Mouse (Mus musculus): ENCODE data around the gene Adam17. TPM values are rescaled to one million over a fixed set of nuclear protein-coding genes. Genes with fewer than 3 reads are reported as not detected.

The Adam17 gene
- total RNA-seq (2014; fragmentation: Nextera tagmentation) (41.1 and 43.1 TPM in 2 replicates), total RNA-seq (2017) (47.5 and 52.2 TPM in 2 replicates)

DNA sequence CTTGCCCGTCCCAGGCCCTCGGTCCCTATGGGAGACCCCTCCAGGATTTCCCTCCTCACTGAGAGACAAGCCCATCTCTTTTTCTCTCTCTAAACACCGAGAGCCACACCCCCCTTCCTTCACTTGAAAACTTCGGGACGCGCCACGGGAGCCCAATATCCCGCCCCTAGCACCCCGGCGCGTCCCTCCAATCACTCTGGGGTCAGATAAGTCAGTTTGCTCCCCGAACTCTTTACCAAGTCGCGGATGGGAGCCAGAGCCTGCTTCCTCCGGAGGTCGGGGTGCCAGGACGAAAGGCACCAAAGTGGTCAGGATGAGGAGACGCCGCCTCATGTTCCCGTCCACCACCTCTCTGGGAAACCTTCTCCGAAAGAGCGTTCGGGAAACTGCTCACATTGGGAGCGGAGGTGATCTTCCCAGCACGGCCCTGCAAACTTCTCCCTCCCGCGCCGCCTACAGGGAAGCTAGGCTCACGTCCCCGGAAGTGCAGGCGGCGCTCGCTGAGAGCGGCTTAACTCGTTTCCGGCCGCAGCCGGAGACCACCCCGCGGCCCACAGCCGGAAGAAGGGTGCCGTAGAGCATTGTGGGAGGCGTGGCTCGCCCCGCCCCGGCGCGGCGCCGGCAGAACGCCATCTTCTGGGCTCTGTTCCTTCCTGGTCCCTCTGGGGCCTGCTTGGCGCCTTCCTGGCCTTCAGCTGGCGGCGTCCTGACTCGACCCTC lies at the start of gene Adam17:
Adam17 (minus strand) TSS at position 533 of the 720 bp plus-strand sequence.
- ATAC-seq (replicated peaks; ENCODE audit: low FRiP score, low TSS enrichment, poor library complexity, severe bottlenecking), result peak; percentile 90

DNA sequence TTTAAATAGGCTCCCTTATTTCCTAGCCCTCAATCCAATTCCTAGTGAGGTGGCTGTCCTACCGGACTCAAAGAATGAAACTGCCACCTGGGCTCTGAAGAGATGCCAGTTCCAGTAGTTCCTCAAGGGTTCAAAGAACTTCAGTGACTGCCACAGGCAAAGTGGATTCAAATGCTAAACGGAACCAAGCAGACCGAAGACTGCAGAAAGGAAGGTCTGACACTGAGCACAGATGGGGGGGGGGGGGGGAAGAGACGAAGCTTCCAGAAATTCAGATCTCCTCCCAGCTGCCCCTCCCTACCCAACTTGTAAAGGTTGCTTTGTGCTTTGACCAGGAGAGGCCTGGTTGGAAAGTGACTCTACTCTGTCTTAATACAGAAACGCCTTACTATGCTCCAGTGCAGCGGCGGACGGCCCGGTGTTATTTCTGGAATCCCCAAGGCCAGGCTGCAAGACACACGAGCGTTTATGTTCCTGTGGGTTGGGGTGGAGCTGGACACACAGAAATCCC lies 45.2 kb upstream of the Adam17 start:
- no peak for ATAC-seq (replicated peaks; ENCODE audit: low FRiP score, low TSS enrichment, poor library complexity, severe bottlenecking)

DNA sequence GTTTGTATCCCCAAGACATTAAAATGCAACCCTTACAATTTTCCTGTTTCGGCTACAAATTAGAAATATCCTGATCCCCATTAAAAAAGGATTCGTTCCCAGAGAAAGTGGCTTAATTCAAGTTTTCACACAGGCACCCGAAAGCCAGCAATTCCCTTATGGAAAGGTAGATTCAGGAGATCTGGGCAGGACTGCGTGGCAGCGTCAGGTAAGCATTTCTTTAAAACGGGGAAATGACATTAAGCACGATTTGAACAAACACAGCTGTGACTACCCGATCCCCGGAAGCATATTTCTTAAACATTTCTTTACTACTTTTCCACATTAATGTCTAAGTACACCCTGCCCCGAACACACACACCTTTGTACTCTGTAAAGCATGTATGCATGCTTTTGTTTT lies 44.7 kb upstream of the Adam17 start:
- ATAC-seq (replicated peaks; ENCODE audit: low FRiP score, low TSS enrichment, poor library complexity, severe bottlenecking), result no peak

DNA sequence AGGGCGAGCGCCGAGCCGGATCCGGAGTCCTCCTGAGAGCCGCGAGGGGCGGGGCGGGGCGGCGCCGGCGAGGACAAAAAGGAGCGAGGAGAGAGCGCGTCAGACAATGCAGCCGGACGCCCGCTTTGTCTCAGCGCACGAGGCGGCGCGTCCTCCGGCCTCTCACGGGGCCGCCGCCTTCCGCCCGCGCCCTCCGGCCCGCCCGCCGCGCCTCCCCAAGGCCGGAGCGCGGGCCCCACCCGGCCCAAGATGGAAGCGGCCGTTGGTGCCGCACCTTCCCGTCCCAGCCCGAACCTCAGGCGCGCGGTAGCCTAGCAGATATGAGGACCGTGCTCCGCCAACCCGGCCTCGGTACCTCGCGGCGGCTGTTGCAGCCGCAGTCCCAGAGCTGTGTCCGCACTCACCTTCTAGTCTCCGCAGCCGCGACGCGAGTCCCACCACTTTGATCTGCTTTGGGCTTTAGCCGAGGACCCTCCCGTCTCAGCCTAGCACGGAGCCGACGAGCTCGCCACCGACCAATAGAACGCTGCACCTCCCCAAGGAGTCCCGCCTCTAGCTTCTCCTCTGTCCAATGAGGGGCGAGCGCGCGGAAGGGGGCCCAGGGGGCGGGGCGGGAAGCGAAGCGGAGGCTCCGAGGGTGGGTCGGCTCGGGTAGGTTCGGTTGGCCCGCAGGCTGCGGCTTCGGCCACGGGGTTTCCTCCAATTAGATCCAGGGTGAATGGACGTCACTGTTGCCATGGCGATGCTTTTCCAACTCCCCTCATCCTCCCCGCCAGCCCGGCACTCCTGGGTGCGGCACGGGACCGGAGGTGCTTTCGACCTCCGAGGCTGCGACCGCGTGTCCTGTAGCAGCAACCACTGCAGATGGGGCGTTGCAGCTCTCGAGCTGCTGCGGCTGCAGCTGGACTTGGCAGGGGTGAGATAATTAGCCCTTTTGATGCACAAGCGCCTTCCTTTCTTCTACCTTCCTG lies 44.0 kb upstream of the Adam17 start, which contains the start of gene Ywhaq:
Ywhaq (minus strand) TSS at position 538 of the 971 bp plus-strand sequence.
- ATAC-seq (replicated peaks; ENCODE audit: low FRiP score, low TSS enrichment, poor library complexity, severe bottlenecking), result peak; percentile 96

DNA sequence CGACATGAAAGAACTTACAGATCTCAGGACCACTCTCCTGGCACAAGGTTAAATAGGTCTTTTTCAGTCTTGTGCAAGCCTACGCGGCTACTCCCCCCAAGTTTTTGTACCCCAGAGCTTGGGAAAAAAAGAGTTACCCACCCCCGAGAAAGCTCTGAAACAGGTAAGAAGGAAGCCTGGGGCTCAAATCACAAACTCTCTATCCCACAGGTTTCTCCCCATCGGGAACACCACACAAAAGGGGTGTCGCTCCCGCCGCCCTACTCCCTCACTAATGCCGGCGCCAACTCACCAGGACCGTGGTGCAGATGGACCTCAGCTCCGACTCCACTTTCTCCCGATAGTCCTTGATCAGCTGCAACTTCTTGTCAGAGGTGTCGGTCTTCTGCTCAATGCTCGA lies 43.1 kb upstream of the Adam17 start:
- ATAC-seq (replicated peaks; ENCODE audit: low FRiP score, low TSS enrichment, poor library complexity, severe bottlenecking), result no peak

DNA sequence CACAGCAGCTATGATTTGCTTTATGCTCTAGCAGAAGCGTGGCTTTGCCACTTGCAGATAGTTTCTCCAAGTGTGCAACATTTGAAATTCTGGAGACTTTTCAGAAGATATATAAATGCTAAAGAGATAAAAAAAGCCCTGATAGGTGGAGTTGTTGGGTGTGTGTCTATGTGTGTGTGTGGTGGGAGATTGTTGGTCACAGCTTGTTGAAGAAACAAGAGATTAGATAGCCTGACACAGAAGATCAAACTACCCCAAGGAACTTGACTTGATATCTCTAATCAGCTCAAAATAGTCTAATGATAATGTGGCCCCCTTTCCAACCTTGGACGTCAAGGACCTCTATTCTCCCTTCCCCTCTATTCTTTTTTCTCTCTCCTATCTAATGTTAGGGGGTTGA lies 37.2 kb upstream of the Adam17 start:
- ATAC-seq (replicated peaks; ENCODE audit: low FRiP score, low TSS enrichment, poor library complexity, severe bottlenecking), result peak; percentile 65; the same call in 1 of the 2 replicates

DNA sequence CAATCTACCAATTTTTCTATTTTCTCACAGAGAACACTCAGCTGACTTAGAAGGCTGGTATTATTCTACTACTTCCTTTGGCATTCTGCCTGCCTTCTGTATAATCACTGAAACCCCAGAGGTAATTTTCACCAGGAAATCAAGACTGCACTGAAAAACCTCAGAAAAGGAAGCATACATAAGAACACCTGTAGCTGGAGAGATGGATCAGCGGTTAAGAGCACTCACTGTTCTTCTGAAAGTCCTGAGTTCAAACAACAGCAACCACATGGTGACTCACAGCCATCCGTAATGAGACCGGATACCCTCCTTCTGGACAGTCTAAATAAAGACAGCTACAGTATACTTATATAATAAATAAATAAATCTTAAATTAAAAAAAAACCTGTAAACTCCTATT lies 36.2 kb upstream of the Adam17 start:
- ATAC-seq (replicated peaks; ENCODE audit: low FRiP score, low TSS enrichment, poor library complexity, severe bottlenecking), result no peak

DNA sequence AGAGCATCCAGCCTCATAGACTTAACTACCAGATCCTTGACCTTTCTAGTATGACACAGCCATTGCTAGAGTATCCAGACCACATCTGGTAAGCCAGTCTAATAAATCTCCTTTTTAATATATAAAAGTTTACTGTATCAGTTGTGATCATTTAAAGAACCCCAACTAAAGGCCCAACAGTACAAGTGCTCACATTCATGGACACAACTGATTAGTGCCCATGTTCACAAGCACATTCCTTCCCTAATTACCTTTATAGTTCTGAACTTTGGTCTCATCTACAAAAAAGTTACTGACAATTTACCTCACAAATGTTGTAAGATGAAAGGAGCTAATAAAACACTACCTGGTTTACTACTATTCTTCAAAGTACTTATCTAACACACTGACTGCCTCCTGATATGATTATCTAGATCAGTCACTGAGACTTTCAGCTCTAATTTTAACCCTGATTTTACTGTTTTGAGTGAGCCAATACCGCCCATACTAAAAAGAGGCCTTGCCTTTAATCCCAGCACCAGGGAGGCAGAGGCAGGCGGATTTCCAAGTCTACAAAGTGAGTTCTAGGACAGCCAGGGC lies 35.4 kb upstream of the Adam17 start:
- ATAC-seq (replicated peaks; ENCODE audit: low FRiP score, low TSS enrichment, poor library complexity, severe bottlenecking), result no peak

DNA sequence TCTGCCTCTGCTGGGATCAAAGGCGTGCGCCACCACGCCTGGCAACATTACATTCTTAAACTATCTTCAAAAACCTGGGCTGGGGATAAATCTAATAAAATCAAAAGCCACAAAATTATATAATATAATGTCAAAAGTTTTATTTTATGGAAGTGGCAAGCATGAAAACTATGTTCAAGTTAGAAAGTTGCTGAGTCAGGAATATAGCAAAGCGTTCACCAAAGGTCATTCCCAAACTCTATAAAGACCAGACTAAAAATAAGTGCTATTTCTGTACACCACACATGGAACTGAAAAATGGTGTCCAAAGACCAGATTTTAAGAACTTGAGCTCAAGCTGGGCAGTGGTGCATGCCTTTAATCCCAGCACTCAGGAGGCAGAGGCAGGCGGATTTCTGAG lies 29.3 kb upstream of the Adam17 start:
- no peak for ATAC-seq (replicated peaks; ENCODE audit: low FRiP score, low TSS enrichment, poor library complexity, severe bottlenecking)

DNA sequence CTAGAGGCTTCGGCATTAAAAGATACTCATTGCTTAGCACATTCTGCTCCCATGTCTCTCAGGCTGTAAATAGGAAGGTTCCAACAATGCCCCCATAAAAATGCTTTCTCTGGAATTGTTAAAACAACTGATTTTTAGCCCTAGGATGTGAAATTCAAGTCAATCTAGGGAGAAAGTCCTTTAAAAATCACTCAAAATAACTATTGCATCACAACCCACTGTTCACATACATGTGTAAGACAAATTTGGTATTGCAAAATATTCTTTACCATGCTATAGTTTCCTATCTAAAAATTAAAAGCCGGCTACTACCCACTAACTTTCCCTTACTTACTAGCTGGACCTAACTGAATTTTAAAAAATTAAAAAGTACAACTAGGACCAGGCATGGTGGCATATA lies 12.8 kb upstream of the Adam17 start:
- ATAC-seq (replicated peaks; ENCODE audit: low FRiP score, low TSS enrichment, poor library complexity, severe bottlenecking), result no peak

DNA sequence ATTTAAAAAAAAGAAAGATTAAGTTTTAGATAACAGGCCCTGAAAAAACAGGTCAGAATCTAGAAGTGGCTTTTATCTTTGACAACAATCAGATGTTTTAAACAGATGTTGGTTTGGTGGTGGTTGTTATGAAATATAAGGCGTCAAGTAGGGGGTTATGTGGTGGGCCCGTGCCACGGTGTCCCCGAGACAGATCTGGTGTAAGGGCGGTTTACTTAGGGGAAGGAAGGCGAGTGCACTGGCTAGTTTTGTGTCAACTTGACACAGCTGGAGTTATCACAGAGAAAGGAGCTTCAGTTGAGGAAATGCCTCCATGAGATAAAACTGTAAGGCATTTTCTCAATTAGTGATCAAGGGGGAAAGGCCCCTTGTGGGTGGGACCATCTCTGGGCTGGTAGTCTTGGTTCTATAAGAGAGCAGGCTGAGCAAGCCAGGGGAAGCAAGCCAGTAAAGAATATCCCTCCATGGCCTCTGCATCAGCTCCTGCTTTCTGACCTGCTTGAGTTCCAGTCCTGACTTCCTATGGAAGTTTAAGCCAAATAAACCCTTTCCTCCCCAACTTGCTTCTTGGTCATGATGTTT lies 5.4 kb upstream of the Adam17 start:
- peak; percentile 43; the same call in 1 of the 2 replicates for ATAC-seq (replicated peaks; ENCODE audit: low FRiP score, low TSS enrichment, poor library complexity, severe bottlenecking)

DNA sequence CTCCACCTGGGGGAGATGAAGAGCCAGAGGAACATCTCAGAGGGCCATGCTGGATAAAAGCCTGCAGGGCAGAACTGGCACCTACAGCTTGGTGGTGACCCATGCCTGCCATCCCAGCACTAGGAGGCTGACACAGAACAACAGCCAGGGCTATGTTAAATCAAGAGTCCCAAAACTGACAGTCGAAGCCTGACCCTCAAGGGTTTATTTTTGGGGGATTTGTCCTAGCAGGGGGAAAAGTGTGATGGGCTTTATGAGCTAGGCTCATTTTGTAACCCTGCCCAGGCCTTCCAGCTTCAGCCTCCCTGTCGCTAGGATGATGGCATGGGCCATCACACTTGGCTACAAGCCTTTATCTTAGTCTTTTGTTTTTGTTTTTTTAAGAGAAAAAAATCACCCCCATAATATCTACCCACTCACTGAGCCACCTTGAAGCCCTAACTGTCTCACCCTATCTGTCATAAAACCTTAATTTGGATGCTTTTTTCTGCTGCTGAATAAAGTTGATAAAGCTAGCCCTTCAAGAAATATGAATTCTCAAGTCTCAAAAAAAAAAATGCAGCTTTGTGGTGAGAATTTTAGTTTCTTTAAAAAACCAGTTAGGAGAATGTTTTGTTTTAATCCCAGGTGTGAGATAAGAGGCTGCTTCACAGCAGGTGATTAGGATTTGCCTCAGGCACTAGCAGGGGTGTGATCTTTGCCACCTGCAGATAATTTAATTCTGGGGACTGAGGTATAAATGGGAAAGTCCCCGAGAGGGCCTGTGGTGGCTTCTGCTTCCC lies 2.1 kb upstream of the Adam17 start:
- ATAC-seq (replicated peaks; ENCODE audit: low FRiP score, low TSS enrichment, poor library complexity, severe bottlenecking), result peak; percentile 43

DNA sequence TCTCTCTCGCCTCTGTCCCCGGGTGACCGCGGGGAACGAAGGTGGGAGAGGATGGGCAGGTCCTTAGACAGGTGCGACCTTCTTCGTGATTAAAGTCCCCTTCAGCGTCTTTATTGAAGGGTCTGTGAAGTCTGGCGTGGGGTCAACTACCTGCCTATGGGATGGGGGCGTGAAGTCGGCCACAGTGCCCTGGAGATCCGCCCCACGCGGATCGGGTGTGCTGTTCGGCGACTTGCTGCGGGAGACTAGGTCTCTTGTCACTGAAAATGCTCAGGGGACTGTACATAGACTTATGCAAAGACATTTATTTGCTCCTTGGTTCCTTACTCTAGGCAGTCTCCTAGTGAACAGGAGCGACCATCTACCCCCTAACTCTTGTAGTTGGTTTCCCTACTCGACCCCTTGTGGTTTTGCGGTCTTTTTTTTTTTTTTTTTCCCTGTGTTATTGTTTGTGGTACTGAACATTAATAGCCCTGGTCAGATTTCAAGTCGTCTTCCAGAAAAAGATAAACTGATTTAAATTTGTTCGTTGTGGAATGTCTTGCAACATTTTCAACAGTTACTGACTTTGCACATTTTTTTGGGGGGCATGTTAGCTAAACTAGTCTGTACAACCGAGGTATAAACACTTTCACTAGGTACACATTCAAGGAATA lies 516 bp upstream of the Adam17 start:
- peak; percentile 14 for ATAC-seq (replicated peaks; ENCODE audit: low FRiP score, low TSS enrichment, poor library complexity, severe bottlenecking)

DNA sequence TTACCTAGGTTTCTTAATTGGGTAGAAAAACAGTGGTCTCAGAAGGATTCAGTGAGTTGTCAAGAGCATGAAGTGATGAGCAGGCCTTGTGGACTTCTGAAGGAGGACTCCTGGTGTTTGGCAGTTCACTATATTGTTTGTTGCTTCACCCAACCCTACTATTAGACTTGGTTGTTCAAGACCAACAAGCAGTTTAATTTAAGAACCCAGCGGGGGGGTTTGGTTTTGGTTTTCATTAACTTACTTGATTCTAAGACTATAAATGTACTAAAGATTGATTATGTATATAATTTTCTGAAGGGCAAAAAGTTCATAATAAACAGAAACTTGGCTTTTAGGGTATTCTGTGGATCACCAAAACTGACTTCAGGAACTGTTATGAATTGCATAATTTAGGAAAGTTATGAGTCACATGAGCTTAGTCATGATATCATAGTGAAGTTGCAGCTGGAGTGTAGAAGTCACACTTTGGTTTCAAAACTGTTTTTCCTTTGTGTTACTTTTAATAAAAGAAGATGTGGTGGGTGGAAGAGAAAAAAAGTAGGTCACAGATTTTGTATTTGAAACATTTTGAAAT lies 3.3 kb downstream of the Adam17 start:
- no peak for ATAC-seq (replicated peaks; ENCODE audit: low FRiP score, low TSS enrichment, poor library complexity, severe bottlenecking)

DNA sequence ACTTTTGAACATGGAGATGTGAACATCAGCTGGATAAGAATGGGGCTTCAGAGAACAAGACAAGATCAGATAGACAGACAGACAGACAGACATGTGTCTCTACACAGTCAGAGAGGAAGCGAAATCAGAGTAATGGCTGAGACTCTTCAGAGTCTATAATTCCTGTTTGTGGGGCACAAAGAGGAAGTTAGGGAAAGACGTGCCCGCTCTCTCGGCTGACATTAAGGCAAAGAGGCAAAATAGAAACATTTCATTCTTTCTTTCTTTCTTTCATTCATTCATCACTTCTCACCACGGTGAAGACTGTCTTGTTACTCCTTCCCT lies 4.4 kb downstream of the Adam17 start:
- no peak for ATAC-seq (replicated peaks; ENCODE audit: low FRiP score, low TSS enrichment, poor library complexity, severe bottlenecking)

DNA sequence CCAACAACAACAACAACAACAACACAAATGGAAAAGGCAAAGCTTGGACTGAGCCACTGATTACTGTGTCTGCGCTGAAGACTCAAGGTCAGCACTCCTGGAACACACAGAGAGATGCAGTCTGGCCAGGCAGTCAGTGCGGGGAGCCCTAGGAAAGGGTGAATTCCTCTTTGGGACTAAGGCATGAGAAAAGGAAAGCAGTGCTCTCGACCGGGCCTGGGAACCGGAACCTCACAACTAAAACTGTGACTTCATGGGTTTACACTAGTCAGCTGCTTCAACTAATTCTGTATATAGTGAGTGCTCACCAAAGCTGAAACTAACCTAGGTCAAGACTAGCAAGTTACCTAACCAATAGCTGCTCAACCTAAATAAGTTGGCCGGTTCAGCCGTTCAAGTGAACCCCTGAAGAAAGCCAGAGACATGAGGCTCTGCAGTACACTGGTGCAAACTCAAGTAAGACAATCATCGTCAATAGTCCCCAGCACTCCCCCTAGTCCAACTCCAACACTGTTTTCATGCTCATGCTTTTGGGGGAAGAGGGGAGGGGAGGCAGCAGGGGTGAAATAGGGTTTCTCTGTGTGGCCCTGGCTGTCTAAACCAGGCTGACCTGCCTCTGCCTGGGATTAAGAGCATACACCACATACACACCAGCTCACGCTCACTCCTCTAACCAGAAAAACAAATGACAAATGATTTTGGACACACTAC lies 4.9 kb downstream of the Adam17 start:
- no peak for ATAC-seq (replicated peaks; ENCODE audit: low FRiP score, low TSS enrichment, poor library complexity, severe bottlenecking)

DNA sequence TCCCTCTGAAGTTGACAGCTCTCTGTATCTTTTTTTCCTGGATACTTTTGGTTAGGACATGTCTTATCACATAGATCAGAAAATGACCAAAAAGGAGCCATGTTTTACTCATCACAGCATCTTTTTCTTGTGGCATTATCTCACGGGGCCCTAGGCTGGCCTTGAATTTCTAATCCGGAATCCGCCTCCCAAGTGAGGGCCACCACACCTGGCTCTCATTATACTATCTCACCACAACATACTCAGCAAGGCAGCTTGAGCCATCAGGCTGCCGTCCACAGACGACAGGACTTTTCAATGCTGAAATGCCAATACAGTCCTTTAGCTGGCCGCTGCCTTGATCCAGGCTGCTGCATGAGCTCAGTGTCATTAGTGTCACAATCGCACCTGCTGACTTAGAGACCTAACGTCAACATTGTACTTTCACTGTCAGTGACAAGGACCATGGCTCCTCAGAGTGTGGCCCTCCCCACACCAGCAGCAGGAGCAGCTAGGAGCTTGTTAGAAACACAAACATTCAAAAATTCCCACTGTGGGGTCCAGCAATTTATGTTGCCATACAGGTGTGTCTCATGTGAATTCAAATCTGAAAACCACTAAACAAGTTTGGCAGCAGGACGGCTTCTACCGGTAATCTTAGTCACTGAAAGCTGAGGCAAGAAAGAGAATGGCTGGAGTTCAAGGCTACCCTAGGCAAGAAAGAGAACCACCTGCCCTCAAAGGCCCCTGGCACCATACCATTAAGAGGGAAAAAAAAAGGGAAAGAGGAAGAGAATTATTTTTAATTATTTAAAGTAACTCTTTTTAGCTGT lies 8.6 kb downstream of the Adam17 start:
- ATAC-seq (replicated peaks; ENCODE audit: low FRiP score, low TSS enrichment, poor library complexity, severe bottlenecking), result peak; percentile 70

Measured in megakaryocyte-erythroid progenitor cell, adult 5-6 weeks (primary cell).